Mouse (Mus musculus) forebrain, embryonic 11.5 days (tissue): ENCODE measurements around the gene Tbc1d1. TPM values are rescaled to one million over a fixed set of nuclear protein-coding genes. Genes with fewer than 3 reads are reported as not detected.

Source experiments
- ATAC-seq: fragments of 200-750 bp; cut with Nextera tagmentation; replicated peaks from 2 replicates; pipeline ENCODE4 v1.8.0; 2017; ENCODE audit warnings: moderate TSS enrichment; ENCODE audit not compliant: low FRiP score
- DNase-seq: peaks from one replicate; pipeline ENCODE4 v3.0.0-alpha.2; 2017; ENCODE audit warnings: low spot score
- H3K27ac ChIP-seq: fragments of 300-500 bp; sonication (generic); 2 replicates; pipeline ENCODE4 v1.5.1; 2014; ENCODE audit warnings: low read depth, low read length
- H3K27me3 ChIP-seq: fragments of 300-500 bp; sonication (generic); 2 replicates; pipeline ENCODE4 v1.6.1; 2014; ENCODE audit warnings: mild to moderate bottlenecking, low read length, mixed read lengths; ENCODE audit not compliant: control insufficient read depth, insufficient read depth
- H3K36me3 ChIP-seq: fragments of 300-500 bp; sonication (generic); 2 replicates; pipeline ENCODE4 v1.6.1; 2014; ENCODE audit warnings: mild to moderate bottlenecking, low read length, moderate library complexity, mixed read lengths; ENCODE audit not compliant: control insufficient read depth, insufficient read depth
- H3K4me1 ChIP-seq: fragments of 300-500 bp; sonication (generic); replicated peaks from 2 replicates; pipeline ENCODE4 v1.6.1; 2014; ENCODE audit warnings: low read length, mixed read lengths; ENCODE audit not compliant: control insufficient read depth, insufficient read depth
- H3K4me2 ChIP-seq: fragments of 300-500 bp; sonication (generic); 2 replicates; pipeline ENCODE4 v1.6.1; 2014; ENCODE audit warnings: low read depth, mild to moderate bottlenecking, low read length, moderate library complexity, mixed read lengths; ENCODE audit not compliant: severe bottlenecking
- H3K4me3 ChIP-seq: fragments of 300-500 bp; sonication (generic); 2 replicates; pipeline ENCODE4 v1.5.1; 2014; ENCODE audit warnings: low read depth, low read length
- H3K9ac ChIP-seq: fragments of 300-500 bp; sonication (generic); 2 replicates; pipeline ENCODE4 v1.6.1; 2014; ENCODE audit warnings: low read length
- H3K9me3 ChIP-seq: fragments of 300-500 bp; sonication (generic); 2 replicates; pipeline ENCODE4 v1.6.1; 2016; ENCODE audit warnings: low read length, mixed read lengths; ENCODE audit not compliant: control insufficient read depth
- WGBS: fragments of 180-500 bp; shearing (Covaris S2); extraction: QIAGEN DNeasy Blood & Tissue Kit; methylation state at CpG from one replicate; pipeline ENCODE4 v1.1.7; 2014; 5-methylcytosine and 5-hydroxymethylcytosine counted together
- polyA plus RNA-seq: library from polyadenylated mRNA; unstranded; fragments of >200 nt; fragmentation: Nextera tagmentation; extraction: Ambion mirVana; gene quantifications from 2 replicates; pipeline ENCODE4 v1.2.1, GENCODE M21; 2014

Gene Tbc1d1
- polyA plus RNA-seq = 27.9 and 31.0 TPM in 2 replicates

DNA sequence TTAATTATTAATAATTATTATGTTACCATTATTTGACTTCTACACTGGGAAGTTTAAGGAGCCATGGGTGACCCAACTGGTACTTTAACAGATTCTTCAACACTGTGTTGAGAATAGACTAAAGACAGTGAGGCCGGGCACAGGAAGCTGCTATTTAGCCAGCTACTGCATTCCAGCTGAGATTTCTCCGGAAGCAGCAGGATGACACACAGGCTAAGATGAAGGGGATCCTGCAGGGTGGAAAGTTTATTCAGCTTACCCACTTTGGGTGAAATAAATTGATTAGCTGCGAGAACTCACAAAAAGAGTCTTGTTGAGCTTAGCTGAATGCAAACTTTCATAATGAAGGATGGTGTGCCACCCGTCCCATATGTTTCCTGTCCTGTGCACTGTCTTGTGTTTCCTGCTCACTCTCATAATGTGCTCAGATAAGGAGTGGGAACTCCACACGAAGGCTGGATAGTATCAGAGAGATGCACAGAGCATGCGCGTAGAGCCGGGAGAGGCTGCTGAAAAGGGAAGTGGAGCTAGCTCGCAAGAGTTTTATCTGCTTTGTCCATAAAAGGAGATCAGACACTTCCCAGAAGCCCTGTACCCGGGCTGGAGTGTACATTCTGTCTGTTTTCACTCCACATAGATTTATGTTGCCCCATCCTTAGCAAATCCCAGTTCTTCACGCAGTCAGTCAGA is at the start of gene Tbc1d1:
Tbc1d1 (plus strand) TSS at position 445 of the 690 bp plus-strand sequence.
- H3K4me1 ChIP-seq = no peaks in the 10 kb centered on the region
- no peak within 1 kb of the TSS for H3K4me2 ChIP-seq
- no peaks in the 10 kb centered on the region for H3K36me3 ChIP-seq
- H3K9ac ChIP-seq = no peak within 1 kb of the TSS
- H3K27ac ChIP-seq = no peak within 1 kb of the TSS
- DNase-seq (no peak), ATAC-seq (no peak)
- WGBS = 61% methylated on average over 11 of the region's 11 CpGs
- no peak within 1 kb of the TSS for H3K4me3 ChIP-seq
- H3K9me3 ChIP-seq = no peaks in the 10 kb centered on the region
- peaks cover 11% of the 10 kb centered on the region for H3K27me3 ChIP-seq

GRCm38 (mm10) chr5:64107596-64108289 is 48.4 kb upstream of the Tbc1d1 start:
- H3K9me3 ChIP-seq = no peaks in the 10 kb centered on the region
- no peak overlapping the region for H3K4me2 ChIP-seq
- no peak overlapping the region for H3K4me3 ChIP-seq
- ATAC-seq (no peak), DNase-seq (no peak)
- no peak overlapping the region for H3K27ac ChIP-seq
- no peaks in the 10 kb centered on the region; the same call in 1 of the 2 replicates for H3K36me3 ChIP-seq
- 93% methylated on average over 11 of the region's 11 CpGs for WGBS
- H3K9ac ChIP-seq = no peak overlapping the region
- no peaks in the 10 kb centered on the region for H3K27me3 ChIP-seq
- H3K4me1 ChIP-seq = no peaks in the 10 kb centered on the region

GRCm38 (mm10) chr5:64109217-64109616 is 46.9 kb upstream of the Tbc1d1 start:
- WGBS = 64% methylated on average over 3 of the region's 3 CpGs
- H3K4me2 ChIP-seq = no peak overlapping the region
- no peak overlapping the region for H3K27ac ChIP-seq
- H3K4me3 ChIP-seq = no peak overlapping the region
- DNase-seq = no peak
- H3K4me1 ChIP-seq = no peaks in the 10 kb centered on the region
- ATAC-seq = 0 out of 2 replicates have a peak, but pooled peaks have one; percentile 33
- peaks cover 4% of the 10 kb centered on the region; the same call in 1 of the 2 replicates for H3K36me3 ChIP-seq
- no peak overlapping the region for H3K9ac ChIP-seq
- H3K27me3 ChIP-seq = no peaks in the 10 kb centered on the region
- H3K9me3 ChIP-seq = no peaks in the 10 kb centered on the region

DNA sequence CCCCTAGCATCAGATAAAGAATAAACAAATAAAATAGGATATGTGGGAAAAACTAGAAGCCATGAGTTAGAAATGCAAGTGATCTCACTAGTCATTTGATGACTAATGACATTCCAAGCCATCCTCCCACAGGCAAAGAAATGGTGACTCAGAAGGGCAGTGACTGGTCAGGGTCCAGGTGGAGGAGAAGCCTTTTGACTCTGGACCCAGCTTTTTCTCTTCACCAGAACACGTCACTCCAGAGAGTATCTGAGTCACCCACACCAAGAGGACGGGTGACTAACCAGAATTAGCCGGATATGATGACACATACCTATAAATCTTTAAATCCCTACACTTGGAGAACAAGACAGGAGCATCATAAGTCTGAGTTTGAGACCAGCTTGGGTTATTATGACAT is 43.7 kb upstream of the Tbc1d1 start:
- 85% methylated on average over 3 of the region's 3 CpGs for WGBS
- H3K4me2 ChIP-seq = no peak overlapping the region
- no peaks in the 10 kb centered on the region for H3K27me3 ChIP-seq
- peaks cover 7% of the 10 kb centered on the region; the same call in 1 of the 2 replicates for H3K9me3 ChIP-seq
- H3K27ac ChIP-seq = no peak overlapping the region
- no peak overlapping the region for H3K9ac ChIP-seq
- ATAC-seq (no peak), DNase-seq (no peak)
- peaks cover 8% of the 10 kb centered on the region; the same call in 1 of the 2 replicates for H3K36me3 ChIP-seq
- no peaks in the 10 kb centered on the region for H3K4me1 ChIP-seq
- H3K4me3 ChIP-seq = no peak overlapping the region

- Histone ChIP-seq H3K27me3 (no peaks in the 10 kb centered on the region), H3K4me3 (no peak overlapping the region), H3K36me3 (peaks cover 8% of the 10 kb centered on the region; the same call in 1 of the 2 replicates), H3K4me2 (no peak overlapping the region), H3K9me3 (peaks cover 7% of the 10 kb centered on the region; the same call in 1 of the 2 replicates), H3K27ac (no peak overlapping the region), H3K9ac (no peak overlapping the region), H3K4me1 (no peaks in the 10 kb centered on the region)
- DNase-seq (no peak), ATAC-seq (no peak)
- 95% methylated on average over 6 of the region's 6 CpGs for WGBS
Measured at GRCm38 (mm10) chr5:64114210-64114609, 41.9 kb upstream of the Tbc1d1 start.

GRCm38 (mm10) chr5:64117191-64117590 is 38.9 kb upstream of the Tbc1d1 start:
- DNase-seq (no peak), ATAC-seq (no peak)
- H3K9ac ChIP-seq = no peak overlapping the region
- H3K4me3 ChIP-seq = no peak overlapping the region
- no peaks in the 10 kb centered on the region for H3K27me3 ChIP-seq
- H3K36me3 ChIP-seq = peaks cover 8% of the 10 kb centered on the region; the same call in 1 of the 2 replicates
- H3K4me2 ChIP-seq = no peak overlapping the region
- H3K4me1 ChIP-seq = no peaks in the 10 kb centered on the region
- H3K27ac ChIP-seq = no peak overlapping the region
- H3K9me3 ChIP-seq = peaks cover 7% of the 10 kb centered on the region; the same call in 1 of the 2 replicates
- 31% methylated on average over 1 of the region's 1 CpGs for WGBS

DNA sequence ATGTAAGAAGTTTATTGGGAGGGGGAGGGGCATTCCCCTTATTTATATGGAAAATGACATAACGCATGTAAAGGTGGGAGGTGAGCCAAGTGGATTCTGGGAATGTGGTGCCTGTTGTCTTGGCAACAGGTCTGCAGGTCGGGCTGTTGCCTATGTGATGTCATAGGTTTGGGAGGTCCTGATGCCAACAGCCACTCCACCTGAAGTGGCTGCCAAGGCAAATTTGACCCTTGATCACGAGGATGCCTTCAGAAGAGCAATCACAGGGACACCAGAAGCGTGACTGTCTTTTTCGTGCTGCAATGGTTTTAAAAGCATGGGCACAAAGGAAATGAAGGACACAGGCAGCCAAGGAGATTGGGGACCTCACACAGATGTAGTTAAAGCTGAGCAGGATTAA is 30.3 kb upstream of the Tbc1d1 start:
- DNase-seq = no peak
- ATAC-seq = no peak
- H3K36me3 ChIP-seq = no peaks in the 10 kb centered on the region
- H3K27me3 ChIP-seq = no peaks in the 10 kb centered on the region
- no peak overlapping the region for H3K27ac ChIP-seq
- WGBS = 69% methylated on average over 5 of the region's 5 CpGs
- H3K4me3 ChIP-seq = no peak overlapping the region
- no peak overlapping the region for H3K4me2 ChIP-seq
- no peaks in the 10 kb centered on the region for H3K9me3 ChIP-seq
- H3K9ac ChIP-seq = no peak overlapping the region
- no peaks in the 10 kb centered on the region for H3K4me1 ChIP-seq

GRCm38 (mm10) chr5:64131550-64131949 is 24.6 kb upstream of the Tbc1d1 start:
- H3K27me3 ChIP-seq = no peaks in the 10 kb centered on the region
- H3K36me3 ChIP-seq = no peaks in the 10 kb centered on the region
- H3K27ac ChIP-seq = no peak overlapping the region
- no peaks in the 10 kb centered on the region for H3K9me3 ChIP-seq
- no peak overlapping the region for H3K4me3 ChIP-seq
- H3K4me2 ChIP-seq = no peak overlapping the region
- no peaks in the 10 kb centered on the region for H3K4me1 ChIP-seq
- no peak overlapping the region for H3K9ac ChIP-seq
- no peak for ATAC-seq
- 66% methylated on average over 5 of the region's 5 CpGs for WGBS
- no peak for DNase-seq
